Mouse (Mus musculus) hindbrain, embryonic 10.5 days (tissue): ENCODE data around the gene Hacl1. TPM values are rescaled to one million over a fixed set of nuclear protein-coding genes. Genes with fewer than 3 reads are reported as not detected.

Source experiments
- DNase-seq: peaks from one replicate; pipeline ENCODE4 v3.0.0-alpha.2; 2017; ENCODE audit warnings: low spot score
- H3K27ac ChIP-seq: fragments of 300-500 bp; sonication (generic); 2 replicates; pipeline ENCODE4 v1.5.1; 2016; ENCODE audit warnings: mild to moderate bottlenecking, moderate library complexity
- H3K27me3 ChIP-seq: fragments of 300-500 bp; sonication (generic); 2 replicates; pipeline ENCODE4 v1.6.1; 2016; ENCODE audit warnings: mild to moderate bottlenecking; ENCODE audit not compliant: poor library complexity, insufficient read depth, severe bottlenecking
- H3K36me3 ChIP-seq: fragments of 300-500 bp; sonication (generic); 2 replicates; pipeline ENCODE4 v1.6.1; 2016; ENCODE audit warnings: mild to moderate bottlenecking, moderate library complexity
- H3K4me1 ChIP-seq: fragments of 300-500 bp; sonication (generic); replicated peaks from 2 replicates; pipeline ENCODE4 v1.6.1; 2016; ENCODE audit warnings: mild to moderate bottlenecking
- H3K4me3 ChIP-seq: fragments of 300-500 bp; sonication (generic); 2 replicates; pipeline ENCODE4 v1.5.1; 2016; ENCODE audit warnings: mild to moderate bottlenecking, moderate library complexity
- H3K9me3 ChIP-seq: fragments of 300-500 bp; sonication (generic); 2 replicates; pipeline ENCODE4 v1.6.1; 2016; ENCODE audit warnings: mild to moderate bottlenecking, moderate library complexity
- WGBS: fragments of 180-500 bp; shearing (Covaris S2); methylation state at CpG from one replicate; pipeline ENCODE4 v1.1.7; 2016; 5-methylcytosine and 5-hydroxymethylcytosine counted together
- polyA plus RNA-seq: library from polyadenylated mRNA; unstranded; fragments of >200 nt; fragmentation: Nextera tagmentation; extraction: Ambion mirVana; gene quantifications from 2 replicates; pipeline ENCODE4 v1.2.1, GENCODE M21; 2016

The Hacl1 gene
- polyA plus RNA-seq, 1 experiment from 2014 or later = 8.2 TPM

- H3K4me3 ChIP-seq = no peak overlapping the region
Observed at GRCm38 (mm10) chr14:31556526-31557260, 84.4 kb downstream of the Hacl1 start.

GRCm38 (mm10) chr14:31555963-31556434 is 85.1 kb downstream of the Hacl1 start:
- no peak for DNase-seq
- WGBS = 81% methylated on average over 14 of the region's 14 CpGs
- Histone ChIP-seq H3K27me3 (no peaks in the 10 kb centered on the region), H3K36me3 (no peaks in the 10 kb centered on the region), H3K4me1 (peaks cover 5% of the 10 kb centered on the region; the same call in 1 of the 2 replicates), H3K4me3 (no peak overlapping the region), H3K9me3 (no peaks in the 10 kb centered on the region), H3K27ac (no peak overlapping the region)

More at GRCm38 (mm10) chr14:31556526-31557260, 84.4 kb downstream of the Hacl1 start:
- Histone ChIP-seq H3K9me3 (no peaks in the 10 kb centered on the region), H3K36me3 (no peaks in the 10 kb centered on the region), H3K4me1 (peaks cover 5% of the 10 kb centered on the region; the same call in 1 of the 2 replicates), H3K27me3 (no peaks in the 10 kb centered on the region), H3K27ac (no peak overlapping the region)
- no peak for DNase-seq
- WGBS = 83% methylated on average over 9 of the region's 9 CpGs

GRCm38 (mm10) chr14:31555021-31555420 is 86.1 kb downstream of the Hacl1 start:
- 89% methylated on average over 7 of the region's 7 CpGs for WGBS
- DNase-seq = no peak
- Histone ChIP-seq H3K36me3 (no peaks in the 10 kb centered on the region), H3K4me3 (no peak overlapping the region), H3K9me3 (no peaks in the 10 kb centered on the region), H3K4me1 (no peaks in the 10 kb centered on the region; the same call in 1 of the 2 replicates), H3K27ac (no peak overlapping the region), H3K27me3 (no peaks in the 10 kb centered on the region)

Other genes with a start within 250 kb of the Hacl1 start
- 19.3 and 23.7 TPM in 2 replicates for gene Sh3bp5, start 205.2 kb downstream of the Hacl1 start, polyA plus RNA-seq
- gene Eaf1, start 146.9 kb downstream of the Hacl1 start, polyA plus RNA-seq = 19.3 and 25.1 TPM in 2 replicates
- gene Mettl6, start 146.2 kb downstream of the Hacl1 start, polyA plus RNA-seq = 62.3 and 80.7 TPM in 2 replicates
- 0.05 TPM in 1 of 2 replicates, not detected in the other for gene Colq, start 49.9 kb downstream of the Hacl1 start, polyA plus RNA-seq
- 0.95 TPM in 1 of 2 replicates, not detected in the other for gene Gm49387, start 408 bp downstream of the Hacl1 start, polyA plus RNA-seq
- gene Btd, start 258 bp downstream of the Hacl1 start, polyA plus RNA-seq = 14.0 and 14.3 TPM in 2 replicates
- 7.7 and 9.1 TPM in 2 replicates for gene Ankrd28, start 189.4 kb upstream of the Hacl1 start, polyA plus RNA-seq